Mouse (Mus musculus): ENCODE measurements around the gene Rnf13. TPM values are rescaled to one million over a fixed set of nuclear protein-coding genes. Genes with fewer than 3 reads are reported as not detected.
A peak's percentile ranks its signal among the peaks of the same experiment; 100 is the strongest.
"Not testable (repeated sequence)": the region's sequence is repeated elsewhere in the genome, so short reads cannot be mapped to it uniquely, and the experiment has no call there.

Rnf13 gene
- polyA plus RNA-seq, 1 experiment from 2014 or later: 95.1 TPM

DNA sequence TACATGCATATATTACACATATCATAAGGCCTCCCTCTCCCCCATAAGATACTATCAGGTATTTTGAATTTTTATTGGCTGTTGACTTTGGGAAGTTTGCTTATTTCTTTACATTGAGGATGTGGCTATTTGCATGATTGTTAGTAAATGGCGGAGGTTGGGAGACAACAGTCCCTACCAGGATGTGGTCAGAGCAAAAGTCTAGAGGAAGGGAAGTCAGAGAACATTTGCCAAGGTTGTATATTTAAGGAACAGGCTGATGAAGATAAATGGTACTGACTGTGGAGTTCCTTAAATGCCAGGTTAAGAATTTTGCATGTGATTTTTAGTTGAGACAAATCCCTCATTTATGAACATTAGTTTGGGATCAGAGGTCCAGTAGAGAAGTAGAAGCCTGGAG, 4.0 kb downstream of the Rnf13 start:
- no peak for ATAC-seq (ENCODE audit: low read depth)
- Histone ChIP-seq H3K9me3 (ENCODE audit: control insufficient read depth, low read length) (no peaks in the 10 kb centered on the region), H3K4me2 (ENCODE audit: low read depth, low read length) (no peak overlapping the region), H3K27me3 (replicated peaks; ENCODE audit: control insufficient read depth, insufficient read depth, low read length) (no peaks in the 10 kb centered on the region), H3K36me3 (ENCODE audit: control insufficient read depth, insufficient read depth, low read length) (no peaks in the 10 kb centered on the region), H3K4me1 (ENCODE audit: control insufficient read depth, insufficient read depth, low read length) (peaks cover 8% of the 10 kb centered on the region), H3K9ac (ENCODE audit: low read depth, low read length) (no peak overlapping the region), H3K27ac (replicated peaks; ENCODE audit: low read depth, low read length) (no peak overlapping the region), H3K4me3 (ENCODE audit: low read depth, low read length) (no peak overlapping the region)
- DNase-seq (ENCODE audit: low spot score): no peak
- 90% methylated on average over 1 of the region's 1 CpGs for WGBS

DNA sequence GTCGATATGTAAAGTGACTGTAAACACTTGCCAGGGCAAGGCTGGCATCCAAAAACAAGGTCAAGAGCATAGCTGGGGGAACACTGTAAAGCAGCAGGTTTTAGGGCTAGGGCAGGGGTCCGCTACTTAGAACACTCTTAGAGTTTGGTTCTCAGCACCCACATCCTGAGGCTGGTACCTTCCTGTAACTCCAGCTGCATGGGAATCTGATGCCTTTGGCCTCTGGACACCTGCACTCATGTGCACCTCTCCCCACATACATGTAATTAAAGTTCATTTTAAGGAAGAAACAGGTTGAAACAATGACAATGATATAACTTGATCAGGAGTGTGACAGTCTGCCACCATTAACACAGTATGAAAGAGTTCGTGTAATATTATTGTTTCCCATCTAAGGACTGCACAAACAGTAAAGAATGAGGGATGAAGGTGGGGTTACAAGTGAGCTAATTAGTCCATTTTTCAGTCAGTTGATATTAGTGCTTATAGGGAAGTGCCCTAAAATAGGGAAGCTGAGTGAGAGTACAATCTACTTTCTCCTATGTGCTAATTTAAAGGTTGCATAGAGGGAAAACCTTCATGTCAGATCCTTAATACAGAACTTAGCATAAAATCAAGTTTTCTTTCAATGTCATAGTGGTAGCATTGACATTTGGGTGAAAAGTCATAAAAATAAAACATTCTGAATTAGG, 12.9 kb downstream of the Rnf13 start:
- Histone ChIP-seq H3K27ac (replicated peaks; ENCODE audit: low read depth, low read length) (no peak overlapping the region), H3K4me2 (ENCODE audit: low read depth, low read length) (no peak overlapping the region), H3K9me3 (ENCODE audit: control insufficient read depth, low read length) (0 out of 2 replicates have a peak, but pooled peaks cover 7% of the 10 kb centered on the region), H3K36me3 (ENCODE audit: control insufficient read depth, insufficient read depth, low read length) (no peaks in the 10 kb centered on the region), H3K4me3 (ENCODE audit: low read depth, low read length) (no peak overlapping the region), H3K27me3 (replicated peaks; ENCODE audit: control insufficient read depth, insufficient read depth, low read length) (no peaks in the 10 kb centered on the region), H3K9ac (ENCODE audit: low read depth, low read length) (no peak overlapping the region), H3K4me1 (ENCODE audit: control insufficient read depth, insufficient read depth, low read length) (no peaks in the 10 kb centered on the region)
- ATAC-seq (ENCODE audit: low read depth) (no peak), DNase-seq (ENCODE audit: low spot score) (no peak)
- WGBS: 91% methylated on average over 3 of the region's 3 CpGs

- Histone ChIP-seq H3K4me3 (ENCODE audit: low read depth, low read length) (no peak overlapping the region), H3K27me3 (replicated peaks; ENCODE audit: control insufficient read depth, insufficient read depth, low read length) (no peaks in the 10 kb centered on the region), H3K4me2 (ENCODE audit: low read depth, low read length) (no peak overlapping the region), H3K9me3 (ENCODE audit: control insufficient read depth, low read length) (no peaks in the 10 kb centered on the region), H3K9ac (ENCODE audit: low read depth, low read length) (no peak overlapping the region), H3K36me3 (ENCODE audit: control insufficient read depth, insufficient read depth, low read length) (peaks cover 16% of the 10 kb centered on the region), H3K4me1 (ENCODE audit: control insufficient read depth, insufficient read depth, low read length) (no peaks in the 10 kb centered on the region), H3K27ac (replicated peaks; ENCODE audit: low read depth, low read length) (no peak overlapping the region)
- 84% methylated on average over 2 of the region's 2 CpGs for WGBS
- no peak for DNase-seq (ENCODE audit: low spot score)
- no peak for ATAC-seq (ENCODE audit: low read depth)
Observed at GRCm38 (mm10) chr3:57776915-57777314, 41.1 kb downstream of the Rnf13 start.

DNA sequence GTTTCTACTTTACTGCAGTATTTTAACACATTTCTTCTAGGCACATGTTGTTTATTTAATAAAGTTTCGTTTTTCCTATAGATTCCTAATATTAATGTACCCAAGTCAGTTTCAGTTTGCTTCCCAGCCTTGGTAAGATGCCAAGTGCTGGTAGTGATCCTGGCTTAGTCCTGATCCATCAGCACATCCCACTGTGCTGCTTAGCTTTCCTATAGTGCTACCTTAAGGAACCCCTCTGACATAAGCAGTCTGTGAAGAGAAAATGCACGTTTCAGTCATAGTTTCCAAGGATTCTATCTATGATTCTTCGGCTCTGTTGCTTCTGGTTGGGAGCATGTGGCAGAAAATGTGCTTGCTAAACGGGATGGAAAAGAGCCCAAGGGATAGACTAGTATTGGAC, 52.6 kb downstream of the Rnf13 start:
- Histone ChIP-seq H3K4me3 (ENCODE audit: low read depth, low read length) (no peak overlapping the region), H3K27me3 (replicated peaks; ENCODE audit: control insufficient read depth, insufficient read depth, low read length) (no peaks in the 10 kb centered on the region), H3K4me1 (ENCODE audit: control insufficient read depth, insufficient read depth, low read length) (no peaks in the 10 kb centered on the region), H3K9me3 (ENCODE audit: control insufficient read depth, low read length) (no peaks in the 10 kb centered on the region), H3K4me2 (ENCODE audit: low read depth, low read length) (no peak overlapping the region), H3K9ac (ENCODE audit: low read depth, low read length) (no peak overlapping the region), H3K27ac (replicated peaks; ENCODE audit: low read depth, low read length) (no peak overlapping the region), H3K36me3 (ENCODE audit: control insufficient read depth, insufficient read depth, low read length) (no peaks in the 10 kb centered on the region)
- ATAC-seq (ENCODE audit: low read depth) (no peak), DNase-seq (ENCODE audit: low spot score) (no peak)
- WGBS: 67% methylated on average over 4 of the region's 4 CpGs

DNA sequence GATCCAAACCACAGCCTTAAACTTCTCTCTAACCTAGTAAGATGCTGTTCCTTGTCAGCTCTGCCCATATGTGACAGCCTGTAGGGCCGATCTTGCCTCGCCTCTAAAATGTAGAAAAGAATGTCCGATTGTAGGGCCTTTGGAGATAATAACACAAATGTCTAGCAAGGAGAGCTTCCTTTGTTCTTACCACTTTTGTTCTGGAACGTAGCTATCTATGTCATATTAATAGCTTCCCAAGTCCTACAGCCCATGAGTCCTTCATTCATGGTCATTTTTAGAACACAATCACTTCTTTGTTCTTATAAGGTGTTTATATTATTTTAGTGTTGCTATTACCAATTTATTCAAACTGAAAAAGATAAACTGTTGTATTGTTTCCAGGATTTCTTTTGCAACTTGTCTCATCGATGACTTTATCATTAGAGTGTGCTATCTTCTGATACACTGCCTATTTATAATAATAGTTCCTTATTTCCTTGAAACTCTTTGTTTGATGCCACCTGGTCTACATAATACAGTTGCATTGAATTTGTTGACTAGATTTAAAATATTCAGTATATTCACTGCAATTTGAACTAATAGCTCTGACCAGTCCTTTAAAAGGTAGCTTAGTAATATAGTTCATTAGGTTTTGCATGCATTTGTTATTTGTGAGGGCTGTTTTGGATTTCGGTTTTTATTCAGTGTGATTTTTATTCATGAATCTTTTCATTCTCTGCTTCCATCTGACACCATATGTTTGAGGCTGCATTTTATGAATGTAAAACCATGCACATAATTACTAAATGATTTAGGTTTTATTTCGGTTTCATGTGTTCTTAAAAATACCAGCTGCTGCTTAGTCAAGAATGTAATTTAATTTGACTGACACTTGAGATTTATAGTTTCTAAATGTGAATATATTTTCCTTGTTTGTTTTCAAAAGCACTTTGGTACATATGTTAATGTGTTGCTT, 53.4 kb downstream of the Rnf13 start:
- Histone ChIP-seq H3K4me2 (ENCODE audit: low read depth, low read length) (no peak overlapping the region), H3K4me3 (ENCODE audit: low read depth, low read length) (no peak overlapping the region), H3K9ac (ENCODE audit: low read depth, low read length) (no peak overlapping the region), H3K27ac (replicated peaks; ENCODE audit: low read depth, low read length) (no peak overlapping the region), H3K4me1 (ENCODE audit: control insufficient read depth, insufficient read depth, low read length) (no peaks in the 10 kb centered on the region), H3K27me3 (replicated peaks; ENCODE audit: control insufficient read depth, insufficient read depth, low read length) (no peaks in the 10 kb centered on the region), H3K36me3 (ENCODE audit: control insufficient read depth, insufficient read depth, low read length) (no peaks in the 10 kb centered on the region), H3K9me3 (ENCODE audit: control insufficient read depth, low read length) (no peaks in the 10 kb centered on the region)
- 81% methylated on average over 7 of the region's 7 CpGs for WGBS
- no peak for DNase-seq (ENCODE audit: low spot score)
- no peak for ATAC-seq (ENCODE audit: low read depth)

- H3K36me3 ChIP-seq (ENCODE audit: control insufficient read depth, insufficient read depth, low read length): peaks cover 5% of the 10 kb centered on the region; the same call in 1 of the 2 replicates
- ATAC-seq (ENCODE audit: low read depth): no peak
- no peak overlapping the region for H3K27ac ChIP-seq (replicated peaks; ENCODE audit: low read depth, low read length)
- H3K9ac ChIP-seq (ENCODE audit: low read depth, low read length): no peak overlapping the region
- WGBS: 87% methylated on average over 3 of the region's 3 CpGs
- no peaks in the 10 kb centered on the region for H3K4me1 ChIP-seq (ENCODE audit: control insufficient read depth, insufficient read depth, low read length)
- no peak for DNase-seq (ENCODE audit: low spot score)
- no peaks in the 10 kb centered on the region for H3K9me3 ChIP-seq (ENCODE audit: control insufficient read depth, low read length)
- H3K27me3 ChIP-seq (replicated peaks; ENCODE audit: control insufficient read depth, insufficient read depth, low read length): no peaks in the 10 kb centered on the region
- no peak overlapping the region for H3K4me2 ChIP-seq (ENCODE audit: low read depth, low read length)
- no peak overlapping the region for H3K4me3 ChIP-seq (ENCODE audit: low read depth, low read length)
Observed at GRCm38 (mm10) chr3:57791104-57791503, 55.2 kb downstream of the Rnf13 start.

- not testable (repeated sequence) for H3K9me3 ChIP-seq (ENCODE audit: control insufficient read depth, low read length); H3K27me3 ChIP-seq (replicated peaks; ENCODE audit: control insufficient read depth, insufficient read depth, low read length); H3K4me3 ChIP-seq (ENCODE audit: low read depth, low read length); H3K27ac ChIP-seq (replicated peaks; ENCODE audit: low read depth, low read length); H3K36me3 ChIP-seq (ENCODE audit: control insufficient read depth, insufficient read depth, low read length); H3K4me1 ChIP-seq (ENCODE audit: control insufficient read depth, insufficient read depth, low read length); H3K4me2 ChIP-seq (ENCODE audit: low read depth, low read length); ATAC-seq (ENCODE audit: low read depth); H3K9ac ChIP-seq (ENCODE audit: low read depth, low read length)
- WGBS: 49% methylated on average over 6 of the region's 6 CpGs
- DNase-seq (ENCODE audit: low spot score): peak; percentile 3
Observed at GRCm38 (mm10) chr3:57795071-57795470, 59.2 kb downstream of the Rnf13 start.

DNA sequence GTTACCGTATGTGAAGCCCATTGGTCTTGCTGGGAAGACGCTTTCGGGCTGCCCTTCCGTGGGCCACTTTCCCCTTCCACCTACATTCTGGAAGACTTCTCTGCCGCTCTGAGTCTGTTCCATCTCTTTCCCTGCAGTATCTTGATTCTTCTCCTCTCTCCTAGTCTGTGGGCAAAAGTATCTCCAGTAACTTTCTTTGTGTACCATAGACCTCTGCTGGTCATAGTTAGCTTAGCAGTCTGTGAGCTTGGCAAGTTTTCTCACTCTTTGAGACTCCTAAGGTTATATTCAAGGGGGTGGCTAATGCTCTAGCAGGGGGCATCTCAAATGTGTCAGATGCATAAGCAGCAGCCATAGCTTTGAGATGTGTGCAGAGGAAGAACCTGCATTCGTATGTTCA, 79.6 kb downstream of the Rnf13 start:
- no peaks in the 10 kb centered on the region for H3K36me3 ChIP-seq (ENCODE audit: control insufficient read depth, insufficient read depth, low read length)
- peak; percentile 35 for DNase-seq (ENCODE audit: low spot score)
- H3K4me2 ChIP-seq (ENCODE audit: low read depth, low read length): no peak overlapping the region
- no peak overlapping the region for H3K27ac ChIP-seq (replicated peaks; ENCODE audit: low read depth, low read length)
- H3K4me3 ChIP-seq (ENCODE audit: low read depth, low read length): no peak overlapping the region
- H3K9me3 ChIP-seq (ENCODE audit: control insufficient read depth, low read length): no peaks in the 10 kb centered on the region
- 90% methylated on average over 6 of the region's 6 CpGs for WGBS
- no peaks in the 10 kb centered on the region for H3K4me1 ChIP-seq (ENCODE audit: control insufficient read depth, insufficient read depth, low read length)
- H3K9ac ChIP-seq (ENCODE audit: low read depth, low read length): no peak overlapping the region
- ATAC-seq (ENCODE audit: low read depth): peak; percentile 62; the same call in 1 of the 2 replicates
- H3K27me3 ChIP-seq (replicated peaks; ENCODE audit: control insufficient read depth, insufficient read depth, low read length): no peaks in the 10 kb centered on the region

Data from embryonic facial prominence, embryonic 14.5 days (tissue).